Mouse (Mus musculus) spleen, adult 2 months (tissue): Measurements from ENCODE around the gene Apoa2.

Source experiments
- CTCF ChIP-seq: fragments of 200-500 bp; IDR thresholded peaks from 2 replicates; pipeline ENCODE4 v1.5.1; 2011; ENCODE audit warnings: mild to moderate bottlenecking, inconsistent platforms; ENCODE audit not compliant: insufficient read depth, insufficient read length, insufficient replicate concordance; ENCODE audit errors: extremely low read depth
- POLR2A ChIP-seq: fragments of 200-500 bp; IDR thresholded peaks from 2 replicates; pipeline ENCODE4 v1.6.1; 2011; ENCODE audit warnings: low read depth, low read length, inconsistent platforms

DNA sequence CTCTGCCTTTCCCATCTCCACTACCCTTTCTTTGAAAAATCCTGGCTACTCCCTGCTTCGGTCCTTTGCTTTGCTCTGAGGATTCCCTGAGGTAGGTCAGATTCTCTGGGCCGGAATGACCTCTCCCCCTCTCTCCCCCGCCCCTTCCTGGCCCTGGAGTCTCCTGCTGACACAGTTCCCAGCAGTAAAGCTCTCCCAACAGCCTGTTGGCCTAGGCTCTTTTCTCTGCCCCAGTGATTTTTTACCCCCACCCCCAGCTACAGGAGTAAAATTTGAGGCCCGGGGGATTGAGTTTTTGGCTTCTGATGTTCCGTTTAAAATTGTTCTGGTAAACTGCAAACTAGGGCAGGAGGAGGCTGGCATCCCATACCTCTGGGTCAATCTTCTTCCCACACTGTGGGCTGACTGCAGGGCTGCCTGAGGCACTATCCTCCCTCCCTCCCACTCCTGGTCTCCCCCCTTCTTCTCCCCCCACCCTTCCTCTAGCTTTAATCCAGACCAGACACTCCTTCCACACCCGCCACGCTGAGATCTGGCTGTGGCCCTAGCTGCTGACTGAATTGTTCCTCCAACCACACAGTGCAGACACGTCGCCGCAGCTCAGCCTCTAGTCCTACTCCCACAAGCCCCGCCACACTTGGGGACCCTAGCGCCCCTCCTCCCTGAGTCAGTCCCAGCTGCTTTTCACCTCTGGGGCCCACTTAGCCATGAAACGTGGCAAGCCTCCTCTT, 26.9 kb downstream of the Apoa2 start:
- TF ChIP-seq CTCF, result no peak
- no peak for TF ChIP-seq POLR2A
